Mouse (Mus musculus) megakaryocyte, embryonic 14.5 days (primary cell): ENCODE measurements around the gene Lancl3.

ENCODE experiments used
- FLI1 ChIP-seq: IDR thresholded peaks from 2 replicates; pipeline ENCODE4 v1.6.1; 2012; ENCODE audit warnings: low read length, inconsistent platforms, mixed read lengths
- GATA1 ChIP-seq: IDR thresholded peaks from 3 replicates; pipeline ENCODE4 v1.6.1; 2012; ENCODE audit warnings: mixed read lengths, low read length, inconsistent platforms, borderline replicate concordance

- TF ChIP-seq GATA1 (no peak), FLI1 (no peak)
Observed at GRCm38 (mm10) chrX:9222412-9223221, 22.9 kb downstream of the Lancl3 start.
